ENCODE assay signal across 7 mouse cellular contexts in genomic region chr10:19691771-19692170, GRCm38 (mm10). TPM values are rescaled to one million over a fixed set of nuclear protein-coding genes. Genes with fewer than 3 reads are reported as not detected.
DNase-seq lines count a peak whose midpoint lies in the region; ATAC-seq and TF ChIP-seq lines count a peak whose summit lies in the region.

No protein-coding gene starts in this region.

- H3K79me2 ChIP-seq in MEL (ENCODE audit: control insufficient read depth, insufficient read depth, low read length, poor library complexity): no peaks in the 10 kb centered on the region

- peaks cover 0 to 14% of the 10 kb centered on the region in 2 experiments; a peak in 2 of 4 replicates for H3K4me1 ChIP-seq in MEL (ENCODE audit: control insufficient read depth in 1 of 2, insufficient read depth in 2 of 2, low read length in 2 of 2)

- H3K36me3 ChIP-seq in MEL (ENCODE audit: control insufficient read depth in 1 of 2, insufficient read depth in 2 of 2, low read length in 2 of 2): peaks cover 0 to 5% of the 10 kb centered on the region in 2 experiments; a peak in 2 of 4 replicates

- TF ChIP-seq POLR2A in MEL (IDR thresholded peaks at IDR 0.05; ENCODE audit: control insufficient read depth in 1 of 2, insufficient read depth in 1 of 2, low read depth in 1 of 2, low read length in 2 of 2, poor library complexity in 1 of 2): no peak; a peak in 1 of 4 replicates

- H3K4me3 ChIP-seq in MEL (ENCODE audit: control insufficient read depth in 1 of 2, insufficient read depth in 1 of 2, low read depth in 2 of 2, low read length in 2 of 2): peak overlapping the region; percentile 27 to 49

- TF ChIP-seq EP300 in MEL (IDR thresholded peaks at IDR 0.05; ENCODE audit: low read depth in 1 of 2, low read length in 2 of 2): peak; percentile 54 to 70

- H3K27me3 ChIP-seq in MEL (ENCODE audit: control insufficient read depth in 1 of 2, insufficient read depth in 2 of 2, low read length in 2 of 2): peaks cover 0 to 1% of the 10 kb centered on the region in 2 experiments; a peak in 1 of 4 replicates

- peak overlapping the region; percentile 44 for H3K27ac ChIP-seq in MEL (ENCODE audit: control insufficient read depth, low read depth, low read length)

- H3K9me3 ChIP-seq in MEL (replicated peaks; ENCODE audit: insufficient read depth, low read length): no peaks in the 10 kb centered on the region

- no peak for TF ChIP-seq RAD21 in MEL (IDR thresholded peaks at IDR 0.05; ENCODE audit: low read depth, low read length)

- peak; percentile 75 to 82 for DNase-seq in B cell, adult 2 months
- DNase-seq in MEL (ENCODE audit: low read depth, low spot score): peak; percentile 85
- peak; percentile 89 for DNase-seq in induced T-regulatory cell, adult 2 months (ENCODE audit: low read depth)
- DNase-seq in thymus, postnatal 4 days: peak; percentile 83
- no peak for DNase-seq in cerebellum, adult 11 months
- no peak for DNase-seq in adrenal gland, postnatal 25 days

- peak; percentile 86 for ATAC-seq in megakaryocyte, adult 5-6 weeks (ENCODE audit: poor library complexity, severe bottlenecking)

- TF ChIP-seq CTCF in MEL (IDR thresholded peaks at IDR 0.05 in 2 of 3, conservative IDR thresholded peaks at IDR 0.05 in 1 of 3; ENCODE audit: control insufficient read depth in 1 of 3, insufficient read depth in 1 of 3, low read depth in 2 of 3, low read length in 3 of 3, poor library complexity in 1 of 3, severe bottlenecking in 1 of 3): no peak

- peak overlapping the region; percentile 53 for H3K9ac ChIP-seq in MEL (ENCODE audit: control insufficient read depth, low read depth, low read length, poor library complexity, severe bottlenecking)

TF ChIP-seq in MEL, 35 proteins besides CTCF, POLR2A, EP300 and RAD21:
- TF ChIP-seq ETS1 (IDR thresholded peaks at IDR 0.05; ENCODE audit: low read depth, low read length) (0 out of 2 replicates have a peak, but pooled peaks have one; percentile 23), MYC (IDR thresholded peaks at IDR 0.05; ENCODE audit: low read depth, low read length) (peak; percentile 64; the same call in 1 of the 2 replicates), USF2 (IDR thresholded peaks at IDR 0.05; ENCODE audit: borderline replicate concordance in 1 of 2, insufficient read depth in 1 of 2, low read depth in 1 of 2, low read length in 2 of 2) (no peak), TBP (IDR thresholded peaks at IDR 0.05; ENCODE audit: low read depth, low read length) (no peak), NRF1 (IDR thresholded peaks at IDR 0.05; ENCODE audit: insufficient read depth, low read depth, low read length, poor library complexity, severe bottlenecking) (no peak), MAX (IDR thresholded peaks at IDR 0.05; ENCODE audit: low read length) (peak; percentile 86), ZC3H11A (IDR thresholded peaks at IDR 0.05; ENCODE audit: low read depth, low read length) (no peak), ZMIZ1 (IDR thresholded peaks at IDR 0.05; ENCODE audit: low read depth, low read length) (no peak), NELFE (IDR thresholded peaks at IDR 0.05; ENCODE audit: low read depth, low read length) (no peak), TAL1 (IDR thresholded peaks at IDR 0.05; ENCODE audit: low read length) (no peak), MYB (IDR thresholded peaks at IDR 0.05; ENCODE audit: low read depth, low read length) (peak; percentile 87), TCF12 (IDR thresholded peaks at IDR 0.05; ENCODE audit: low read depth, low read length) (peak; percentile 27; the same call in 1 of the 2 replicates)

RNA-seq across cellular contexts. Expression of gene Il20ra, which starts 20.6 kb away (rescaled TPM):
- not detected in 2 replicates for total RNA-seq in MEL (2012; rRNA removed)
- polyA plus RNA-seq in MEL (2012; ENCODE audit: insufficient read depth in 1 of 2, insufficient read length in 2 of 2, low read depth in 1 of 2, low replicate concordance in 2 of 2, missing spikeins in 1 of 2): under 1 TPM in 1 of 2 experiments, not detected in 1; 0.06 TPM
- 0.39 TPM in 1 of 2 replicates, not detected in the other for total RNA-seq in megakaryocyte, adult 5-6 weeks (2015)
- 0.73 TPM in 1 of 2 replicates, not detected in the other for total RNA-seq in megakaryocyte, adult 5-6 weeks (2017)
- 2.8 and 6.1 TPM in 2 replicates for total RNA-seq in adrenal gland, postnatal 25 days (2021)

Comparison
In these comparisons a context has a peak if more than half of its experiments do, and no peak if none do; other contexts are left out.
1. DNase-seq: peak in B cell, adult 2 months (2 of 2), MEL (single experiment), induced T-regulatory cell, adult 2 months (single experiment) and thymus, postnatal 4 days (single experiment); none in cerebellum, adult 11 months (single experiment) and adrenal gland, postnatal 25 days (single experiment).